Mouse (Mus musculus): ENCODE data around the gene Mtrex.

The Mtrex gene

GRCm38 (mm10) chr13:112833253-112833894 lies 93.8 kb downstream of the Mtrex start:
- Histone ChIP-seq H3K9me3 (ENCODE audit: low read length) (no peaks in the 10 kb centered on the region), H3K4me3 (replicated peaks; ENCODE audit: low read length) (no peak overlapping the region; the same call in 1 of the 2 replicates), H3K4me1 (replicated peaks; ENCODE audit: low read depth, low read length) (peaks cover 41% of the 10 kb centered on the region), H3K36me3 (ENCODE audit: insufficient read depth, low read length) (0 out of 2 replicates have a peak, but pooled peaks cover 3% of the 10 kb centered on the region), H3K27me3 (ENCODE audit: insufficient read depth, low read length) (no peaks in the 10 kb centered on the region)
- TF ChIP-seq CTCF (conservative IDR thresholded peaks at IDR 0.05; ENCODE audit: low read length): no peak
- TF ChIP-seq NANOG (IDR thresholded peaks at IDR 0.05; ENCODE audit: borderline replicate concordance, low read length): no peak
- no peak for TF ChIP-seq POU5F1 (IDR thresholded peaks at IDR 0.05; ENCODE audit: borderline replicate concordance, low read length)

- Histone ChIP-seq H3K9me3 (ENCODE audit: low read length) (no peaks in the 10 kb centered on the region), H3K36me3 (ENCODE audit: insufficient read depth, low read length) (0 out of 2 replicates have a peak, but pooled peaks cover 3% of the 10 kb centered on the region), H3K4me3 (replicated peaks; ENCODE audit: low read length) (no peak overlapping the region), H3K27me3 (ENCODE audit: insufficient read depth, low read length) (no peaks in the 10 kb centered on the region), H3K4me1 (replicated peaks; ENCODE audit: low read depth, low read length) (peaks cover 39% of the 10 kb centered on the region)
- TF ChIP-seq CTCF (conservative IDR thresholded peaks at IDR 0.05; ENCODE audit: low read length) (no peak), NANOG (IDR thresholded peaks at IDR 0.05; ENCODE audit: borderline replicate concordance, low read length) (no peak), POU5F1 (IDR thresholded peaks at IDR 0.05; ENCODE audit: borderline replicate concordance, low read length) (no peak)
Observed at GRCm38 (mm10) chr13:112832589-112832988, 94.6 kb downstream of the Mtrex start.

GRCm38 (mm10) chr13:112829619-112830018 lies 97.6 kb downstream of the Mtrex start:
- no peak overlapping the region for H3K4me3 ChIP-seq (replicated peaks; ENCODE audit: low read length)
- H3K36me3 ChIP-seq (ENCODE audit: insufficient read depth, low read length): peaks cover 15% of the 10 kb centered on the region
- peaks cover 42% of the 10 kb centered on the region for H3K4me1 ChIP-seq (replicated peaks; ENCODE audit: low read depth, low read length)
- H3K27me3 ChIP-seq (ENCODE audit: insufficient read depth, low read length): no peaks in the 10 kb centered on the region
- no peak for TF ChIP-seq NANOG (IDR thresholded peaks at IDR 0.05; ENCODE audit: borderline replicate concordance, low read length)
- TF ChIP-seq CTCF (conservative IDR thresholded peaks at IDR 0.05; ENCODE audit: low read length): no peak
- TF ChIP-seq POU5F1 (IDR thresholded peaks at IDR 0.05; ENCODE audit: borderline replicate concordance, low read length): no peak
- H3K9me3 ChIP-seq (ENCODE audit: low read length): no peaks in the 10 kb centered on the region

DNA sequence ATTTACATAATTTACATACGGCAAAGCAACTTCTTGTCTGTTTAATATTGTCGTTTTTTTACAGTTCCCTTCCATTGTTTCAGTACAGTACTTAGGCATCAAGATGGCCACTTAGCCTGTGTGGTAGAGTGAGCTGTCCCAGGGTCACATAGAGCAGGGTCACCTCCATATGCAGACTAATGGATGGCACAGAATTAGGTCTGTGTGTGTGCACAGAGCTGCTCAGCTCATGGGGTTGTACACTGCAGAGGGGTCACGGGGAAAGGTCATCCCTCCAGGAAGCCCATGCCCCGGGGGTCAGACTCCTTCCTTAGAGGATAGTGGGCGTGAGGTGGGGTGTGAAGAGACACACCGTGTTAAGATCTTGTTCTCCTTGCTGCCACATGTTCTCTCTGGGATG lies 101.7 kb downstream of the Mtrex start:
- peaks cover 17% of the 10 kb centered on the region for H3K36me3 ChIP-seq (ENCODE audit: insufficient read depth, low read length)
- H3K9me3 ChIP-seq (ENCODE audit: low read length): no peaks in the 10 kb centered on the region
- peaks cover 32% of the 10 kb centered on the region for H3K4me1 ChIP-seq (replicated peaks; ENCODE audit: low read depth, low read length)
- TF ChIP-seq NANOG (IDR thresholded peaks at IDR 0.05; ENCODE audit: borderline replicate concordance, low read length): no peak
- no peak for TF ChIP-seq POU5F1 (IDR thresholded peaks at IDR 0.05; ENCODE audit: borderline replicate concordance, low read length)
- no peak for TF ChIP-seq CTCF (conservative IDR thresholded peaks at IDR 0.05; ENCODE audit: low read length)
- no peaks in the 10 kb centered on the region for H3K27me3 ChIP-seq (ENCODE audit: insufficient read depth, low read length)
- H3K4me3 ChIP-seq (replicated peaks; ENCODE audit: low read length): no peak overlapping the region

GRCm38 (mm10) chr13:112823911-112824648 lies 103.1 kb downstream of the Mtrex start:
- no peak for TF ChIP-seq NANOG (IDR thresholded peaks at IDR 0.05; ENCODE audit: borderline replicate concordance, low read length)
- no peak for TF ChIP-seq CTCF (conservative IDR thresholded peaks at IDR 0.05; ENCODE audit: low read length)
- TF ChIP-seq POU5F1 (IDR thresholded peaks at IDR 0.05; ENCODE audit: borderline replicate concordance, low read length): no peak
- peaks cover 16% of the 10 kb centered on the region for H3K36me3 ChIP-seq (ENCODE audit: insufficient read depth, low read length)
- no peak overlapping the region for H3K4me3 ChIP-seq (replicated peaks; ENCODE audit: low read length)
- H3K27me3 ChIP-seq (ENCODE audit: insufficient read depth, low read length): no peaks in the 10 kb centered on the region
- peaks cover 26% of the 10 kb centered on the region for H3K4me1 ChIP-seq (replicated peaks; ENCODE audit: low read depth, low read length)
- no peaks in the 10 kb centered on the region for H3K9me3 ChIP-seq (ENCODE audit: low read length)

- no peak for TF ChIP-seq NANOG (IDR thresholded peaks at IDR 0.05; ENCODE audit: borderline replicate concordance, low read length)
- no peak for TF ChIP-seq POU5F1 (IDR thresholded peaks at IDR 0.05; ENCODE audit: borderline replicate concordance, low read length)
- TF ChIP-seq CTCF (conservative IDR thresholded peaks at IDR 0.05; ENCODE audit: low read length): no peak
- Histone ChIP-seq H3K4me3 (replicated peaks; ENCODE audit: low read length) (no peak overlapping the region), H3K4me1 (replicated peaks; ENCODE audit: low read depth, low read length) (peaks cover 26% of the 10 kb centered on the region), H3K9me3 (ENCODE audit: low read length) (no peaks in the 10 kb centered on the region), H3K36me3 (ENCODE audit: insufficient read depth, low read length) (peaks cover 18% of the 10 kb centered on the region), H3K27me3 (ENCODE audit: insufficient read depth, low read length) (no peaks in the 10 kb centered on the region)
Observed at GRCm38 (mm10) chr13:112823236-112823910, 103.8 kb downstream of the Mtrex start.

DNA sequence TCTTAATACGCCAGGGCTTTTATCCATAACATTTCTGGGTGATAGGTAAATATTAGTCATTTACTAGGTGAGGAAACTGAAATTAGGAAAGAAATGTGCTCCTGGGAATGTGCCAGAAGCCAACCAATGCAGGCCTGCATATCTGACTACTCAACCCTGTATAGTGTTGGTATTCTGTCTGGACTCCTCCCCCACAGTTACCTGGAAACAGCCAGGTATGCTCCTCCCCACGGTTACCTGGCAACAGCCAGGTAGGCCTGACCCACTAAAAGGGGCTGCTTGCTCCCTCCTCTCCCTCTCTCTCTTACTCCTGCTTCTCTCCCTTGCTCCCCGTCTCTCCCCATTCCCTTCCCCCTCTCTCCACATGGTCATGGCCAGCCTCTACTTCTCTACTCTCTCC lies 104.8 kb downstream of the Mtrex start:
- Histone ChIP-seq H3K27me3 (ENCODE audit: insufficient read depth, low read length) (no peaks in the 10 kb centered on the region), H3K36me3 (ENCODE audit: insufficient read depth, low read length) (peaks cover 18% of the 10 kb centered on the region), H3K9me3 (ENCODE audit: low read length) (no peaks in the 10 kb centered on the region), H3K4me3 (replicated peaks; ENCODE audit: low read length) (no peak overlapping the region), H3K4me1 (replicated peaks; ENCODE audit: low read depth, low read length) (peaks cover 26% of the 10 kb centered on the region)
- TF ChIP-seq NANOG (IDR thresholded peaks at IDR 0.05; ENCODE audit: borderline replicate concordance, low read length): no peak
- TF ChIP-seq POU5F1 (IDR thresholded peaks at IDR 0.05; ENCODE audit: borderline replicate concordance, low read length): no peak
- no peak for TF ChIP-seq CTCF (conservative IDR thresholded peaks at IDR 0.05; ENCODE audit: low read length)

- Histone ChIP-seq H3K4me3 (replicated peaks; ENCODE audit: low read length) (no peak overlapping the region), H3K36me3 (ENCODE audit: insufficient read depth, low read length) (peaks cover 16% of the 10 kb centered on the region), H3K27me3 (ENCODE audit: insufficient read depth, low read length) (no peaks in the 10 kb centered on the region), H3K9me3 (ENCODE audit: low read length) (no peaks in the 10 kb centered on the region), H3K4me1 (replicated peaks; ENCODE audit: low read depth, low read length) (0 out of 2 replicates have a peak, but pooled peaks cover 4% of the 10 kb centered on the region)
- TF ChIP-seq CTCF (conservative IDR thresholded peaks at IDR 0.05; ENCODE audit: low read length): no peak
- TF ChIP-seq NANOG (IDR thresholded peaks at IDR 0.05; ENCODE audit: borderline replicate concordance, low read length): no peak
- no peak for TF ChIP-seq POU5F1 (IDR thresholded peaks at IDR 0.05; ENCODE audit: borderline replicate concordance, low read length)
Observed at GRCm38 (mm10) chr13:112818125-112818524, 109.1 kb downstream of the Mtrex start.

All from E14TG2a.4 (cell line).